Mouse (Mus musculus): ENCODE measurements around the gene Spata13.

DNA sequence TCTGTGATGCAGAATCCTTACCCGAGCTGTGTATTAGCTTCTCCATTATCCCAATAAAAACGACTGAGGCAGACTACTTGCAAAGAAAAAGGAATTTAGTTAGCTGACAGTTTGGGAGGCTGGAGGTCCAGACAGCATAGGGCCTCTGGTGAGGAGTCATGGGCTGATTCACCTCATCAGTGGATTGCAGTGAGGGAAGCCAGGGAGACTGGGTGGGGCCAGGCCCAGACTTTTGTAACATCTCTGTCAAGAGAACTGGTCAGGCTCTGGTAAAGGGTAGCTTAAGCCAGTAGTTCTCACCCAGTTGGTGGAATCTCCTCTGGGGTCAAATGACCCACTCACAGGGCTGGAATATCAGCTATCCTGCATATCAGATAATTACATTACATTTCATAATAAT lies 24.1 kb downstream of the Spata13 start:
- TF ChIP-seq POLR2A (IDR thresholded peaks at IDR 0.05; ENCODE audit: control insufficient read depth in 1 of 2, insufficient read depth in 1 of 2, low read depth in 1 of 2, low read length in 2 of 2, poor library complexity in 1 of 2) (no peak), GATA1 (IDR thresholded peaks at IDR 0.05; ENCODE audit: low read depth, low read length) (no peak), CTCF (IDR thresholded peaks at IDR 0.05 in 2 of 3, conservative IDR thresholded peaks at IDR 0.05 in 1 of 3; ENCODE audit: control insufficient read depth in 1 of 3, insufficient read depth in 1 of 3, low read depth in 2 of 3, low read length in 3 of 3, poor library complexity in 1 of 3, severe bottlenecking in 1 of 3) (no peak), EP300 (IDR thresholded peaks at IDR 0.05; ENCODE audit: low read depth in 1 of 2, low read length in 2 of 2) (no peak), GABPA (IDR thresholded peaks at IDR 0.05; ENCODE audit: low read depth, low read length) (no peak)

Measured in MEL (cell line).